Comparison of ENCODE assay signal across 8 mouse cellular contexts in genomic region chr13:23584331-23584730, GRCm38 (mm10). TPM values are rescaled to one million over a fixed set of nuclear protein-coding genes. Genes with fewer than 3 reads are reported as not detected.
DNase-seq lines count a peak whose midpoint lies in the region; ATAC-seq and TF ChIP-seq lines count a peak whose summit lies in the region.

No protein-coding gene starts in this region.

- H3K79me2 ChIP-seq in C2C12 (ENCODE audit: control insufficient read depth, insufficient read depth): no peaks in the 10 kb centered on the region

- DNase-seq in adrenal gland, postnatal 14 days: peak; percentile 12
- no peak for DNase-seq in adrenal gland, adult 18-20 months (ENCODE audit: low spot score in 2 of 2)
- DNase-seq in liver: peak; percentile 31
- no peak for DNase-seq in cerebellum, adult 2 months

- H3K36me3 ChIP-seq in C2C12 (ENCODE audit: control insufficient read depth, insufficient read depth): no peaks in the 10 kb centered on the region
- H3K36me3 ChIP-seq in embryonic facial prominence, embryonic 15.5 days: no peaks in the 10 kb centered on the region
- H3K36me3 ChIP-seq in stomach, embryonic 15.5 days: no peaks in the 10 kb centered on the region

- no peak for TF ChIP-seq CTCF in C2C12 (IDR thresholded peaks at IDR 0.05; ENCODE audit: control insufficient read depth, insufficient read depth, insufficient read length)
- TF ChIP-seq CTCF in cerebellum, adult 2 months (IDR thresholded peaks at IDR 0.05; ENCODE audit: borderline replicate concordance, insufficient read depth, low read depth, low read length): no peak

- no peaks in the 10 kb centered on the region for H3K79me3 ChIP-seq in C2C12 (ENCODE audit: low read depth)

- TF ChIP-seq POLR2A in cerebellum, adult 2 months (IDR thresholded peaks at IDR 0.05; ENCODE audit: borderline replicate concordance, insufficient read depth, low read length): no peak

- ATAC-seq in embryonic facial prominence, embryonic 15.5 days (ENCODE audit: insufficient number of reproducible peaks, low FRiP score, low TSS enrichment, low read depth): no peak
- ATAC-seq in stomach, embryonic 15.5 days (ENCODE audit: insufficient read depth, low FRiP score, low read depth): no peak
- ATAC-seq in inflammation-experienced regulatory T-cells, adult 6 months: no peak

- peak overlapping the region; percentile 97 for H3K27ac ChIP-seq in embryonic facial prominence, embryonic 15.5 days (replicated peaks)
- peak overlapping the region; percentile 95 for H3K27ac ChIP-seq in stomach, embryonic 15.5 days
- H3K27ac ChIP-seq in cerebellum, adult 2 months (ENCODE audit: insufficient read depth, low read length): no peak overlapping the region

- H3K4me1 ChIP-seq in embryonic facial prominence, embryonic 15.5 days: peaks cover 29% of the 10 kb centered on the region
- peaks cover 10% of the 10 kb centered on the region; the same call in 1 of the 2 replicates for H3K4me1 ChIP-seq in stomach, embryonic 15.5 days
- H3K4me1 ChIP-seq in cerebellum, adult 2 months (ENCODE audit: control insufficient read depth, insufficient read depth, low read length): no peaks in the 10 kb centered on the region

- no peaks in the 10 kb centered on the region for H3K9me3 ChIP-seq in embryonic facial prominence, embryonic 15.5 days (replicated peaks)
- H3K9me3 ChIP-seq in stomach, embryonic 15.5 days: no peaks in the 10 kb centered on the region

- H3K27me3 ChIP-seq in C2C12 (ENCODE audit: control insufficient read depth, insufficient read depth, insufficient read length): no peaks in the 10 kb centered on the region
- H3K27me3 ChIP-seq in embryonic facial prominence, embryonic 15.5 days: no peaks in the 10 kb centered on the region
- H3K27me3 ChIP-seq in stomach, embryonic 15.5 days (replicated peaks): no peaks in the 10 kb centered on the region
- no peaks in the 10 kb centered on the region for H3K27me3 ChIP-seq in cerebellum, adult 2 months (ENCODE audit: control insufficient read depth, insufficient read depth, low read length)

- H3K4me3 ChIP-seq in C2C12 (ENCODE audit: insufficient read depth, poor library complexity, severe bottlenecking): peak overlapping the region; percentile 27
- peak overlapping the region; percentile 50 for H3K4me3 ChIP-seq in embryonic facial prominence, embryonic 15.5 days (replicated peaks)
- H3K4me3 ChIP-seq in stomach, embryonic 15.5 days (replicated peaks): peak overlapping the region; percentile 45; the same call in 1 of the 2 replicates
- no peak overlapping the region for H3K4me3 ChIP-seq in cerebellum, adult 2 months (replicated peaks; ENCODE audit: insufficient read depth, low read depth, low read length)

- H3K4me2 ChIP-seq in embryonic facial prominence, embryonic 15.5 days (replicated peaks): peak overlapping the region; percentile 72
- peak overlapping the region; percentile 71 for H3K4me2 ChIP-seq in stomach, embryonic 15.5 days

- H3K9ac ChIP-seq in embryonic facial prominence, embryonic 15.5 days: no peak overlapping the region
- no peak overlapping the region for H3K9ac ChIP-seq in stomach, embryonic 15.5 days

- peak overlapping the region; percentile 14 for H3ac ChIP-seq in C2C12 (ENCODE audit: control insufficient read depth, insufficient read length, low read depth)

TF ChIP-seq in C2C12, 6 proteins besides CTCF, POLR2A, EP300 and RAD21:
- no peak for TF ChIP-seq USF1 (IDR thresholded peaks at IDR 0.05; ENCODE audit: low read depth)

RNA-seq across cellular contexts. Expression of gene Hist1h4d, which starts 2.9 kb away (rescaled TPM):
- 250 and 265 TPM in 2 replicates for total RNA-seq in adrenal gland, postnatal 14 days (2021)
- total RNA-seq in adrenal gland, adult 18-20 months (2021): 100 to 1,000 TPM; 125 to 153 TPM
- 2.8 TPM for polyA plus RNA-seq in C2C12 (2012; fragmentation: generic; extraction: Trizol)
- 86.2 and 107 TPM in 2 replicates for polyA plus RNA-seq in embryonic facial prominence, embryonic 15.5 days (2015; fragmentation: Nextera tagmentation; extraction: Ambion mirVana)
- 117 and 130 TPM in 2 replicates for polyA plus RNA-seq in stomach, embryonic 15.5 days (2015; fragmentation: Nextera tagmentation; extraction: Ambion mirVana)
- 5.8 and 8.0 TPM in 2 replicates for polyA plus RNA-seq in cerebellum, adult 2 months (2012; rRNA removed)
- 10 to 100 TPM; 20.7 to 55.4 (median 27.7) TPM for polyA plus RNA-seq in inflammation-experienced regulatory T-cells, adult 6 months (2017; shearing (Covaris generic))

RNA-seq across cellular contexts. Expression of gene Hist1h3d, which starts 8.8 kb away (rescaled TPM):
- total RNA-seq in adrenal gland, postnatal 14 days (2021): 27.2 and 39.2 TPM in 2 replicates
- 1 to 10 TPM; 3.2 to 3.9 TPM for total RNA-seq in adrenal gland, adult 18-20 months (2021)
- 1.9 TPM for polyA plus RNA-seq in C2C12 (2012; fragmentation: generic; extraction: Trizol)
- polyA plus RNA-seq in embryonic facial prominence, embryonic 15.5 days (2015; fragmentation: Nextera tagmentation; extraction: Ambion mirVana): 5.0 and 6.0 TPM in 2 replicates
- polyA plus RNA-seq in stomach, embryonic 15.5 days (2015; fragmentation: Nextera tagmentation; extraction: Ambion mirVana): 5.7 and 7.9 TPM in 2 replicates
- polyA plus RNA-seq in cerebellum, adult 2 months (2012; rRNA removed): 2.0 and 2.8 TPM in 2 replicates
- 1 to 10 TPM in 1 of 3 experiments, under 1 TPM in 1, not detected in 1; 0.56 to 1.3 TPM for polyA plus RNA-seq in inflammation-experienced regulatory T-cells, adult 6 months (2017; shearing (Covaris generic))

RNA-seq across cellular contexts. Expression of gene Hist1h2ad, which starts 10.2 kb away (rescaled TPM):
- total RNA-seq in adrenal gland, postnatal 14 days (2021): 12.6 and 14.1 TPM in 2 replicates
- 1 to 10 TPM; 5.6 to 6.1 TPM for total RNA-seq in adrenal gland, adult 18-20 months (2021)
- polyA plus RNA-seq in C2C12 (2012; fragmentation: generic; extraction: Trizol): 0.73 TPM
- 1.8 and 3.9 TPM in 2 replicates for polyA plus RNA-seq in embryonic facial prominence, embryonic 15.5 days (2015; fragmentation: Nextera tagmentation; extraction: Ambion mirVana)
- 2.4 and 3.4 TPM in 2 replicates for polyA plus RNA-seq in stomach, embryonic 15.5 days (2015; fragmentation: Nextera tagmentation; extraction: Ambion mirVana)
- 1.2 and 1.9 TPM in 2 replicates for polyA plus RNA-seq in cerebellum, adult 2 months (2012; rRNA removed)
- polyA plus RNA-seq in inflammation-experienced regulatory T-cells, adult 6 months (2017; shearing (Covaris generic)): under 1 TPM in 1 of 3 experiments, not detected in 2; 0.99 TPM

RNA-seq across cellular contexts. Expression of gene Hist1h2bf, which starts 10.3 kb away (rescaled TPM):
- total RNA-seq in adrenal gland, postnatal 14 days (2021): 127 and 167 TPM in 2 replicates
- 10 to 100 TPM; 15.9 to 21.9 TPM for total RNA-seq in adrenal gland, adult 18-20 months (2021)
- polyA plus RNA-seq in C2C12 (2012; fragmentation: generic; extraction: Trizol): 4.5 TPM
- polyA plus RNA-seq in embryonic facial prominence, embryonic 15.5 days (2015; fragmentation: Nextera tagmentation; extraction: Ambion mirVana): 2.8 and 3.7 TPM in 2 replicates
- 3.5 and 3.8 TPM in 2 replicates for polyA plus RNA-seq in stomach, embryonic 15.5 days (2015; fragmentation: Nextera tagmentation; extraction: Ambion mirVana)
- polyA plus RNA-seq in cerebellum, adult 2 months (2012; rRNA removed): 0.65 and 0.98 TPM in 2 replicates
- polyA plus RNA-seq in inflammation-experienced regulatory T-cells, adult 6 months (2017; shearing (Covaris generic)): not detected

RNA-seq across cellular contexts. Expression of gene Hist1h2bg, which starts 13.1 kb away (rescaled TPM):
- total RNA-seq in adrenal gland, postnatal 14 days (2021): 288 and 319 TPM in 2 replicates
- total RNA-seq in adrenal gland, adult 18-20 months (2021): 10 to 100 TPM; 54.4 to 56.8 TPM
- 9.9 TPM for polyA plus RNA-seq in C2C12 (2012; fragmentation: generic; extraction: Trizol)
- polyA plus RNA-seq in embryonic facial prominence, embryonic 15.5 days (2015; fragmentation: Nextera tagmentation; extraction: Ambion mirVana): 6.5 and 8.3 TPM in 2 replicates
- 11.7 and 17.0 TPM in 2 replicates for polyA plus RNA-seq in stomach, embryonic 15.5 days (2015; fragmentation: Nextera tagmentation; extraction: Ambion mirVana)
- 7.3 and 9.3 TPM in 2 replicates for polyA plus RNA-seq in cerebellum, adult 2 months (2012; rRNA removed)
- polyA plus RNA-seq in inflammation-experienced regulatory T-cells, adult 6 months (2017; shearing (Covaris generic)): 10 to 100 TPM in 1 of 3 experiments, 1 to 10 TPM in 2; 2.4 to 13.2 (median 9.8) TPM

Comparison
In these comparisons a context has a peak if more than half of its experiments do, and no peak if none do; other contexts are left out.
1. DNase-seq: peak in adrenal gland, postnatal 14 days (single experiment) and liver (single experiment); none in adrenal gland, adult 18-20 months (0 of 2) and cerebellum, adult 2 months (0 of 2).